Mouse (Mus musculus) Muller cell, postnatal 12 days (primary cell): ENCODE data around the gene Cdh3.

Experiments
- DNase-seq: peaks from one replicate; pipeline ENCODE4 v3.0.0-alpha.2; 2015; ENCODE audit errors: inconsistent ontology term

The Cdh3 gene

DNA sequence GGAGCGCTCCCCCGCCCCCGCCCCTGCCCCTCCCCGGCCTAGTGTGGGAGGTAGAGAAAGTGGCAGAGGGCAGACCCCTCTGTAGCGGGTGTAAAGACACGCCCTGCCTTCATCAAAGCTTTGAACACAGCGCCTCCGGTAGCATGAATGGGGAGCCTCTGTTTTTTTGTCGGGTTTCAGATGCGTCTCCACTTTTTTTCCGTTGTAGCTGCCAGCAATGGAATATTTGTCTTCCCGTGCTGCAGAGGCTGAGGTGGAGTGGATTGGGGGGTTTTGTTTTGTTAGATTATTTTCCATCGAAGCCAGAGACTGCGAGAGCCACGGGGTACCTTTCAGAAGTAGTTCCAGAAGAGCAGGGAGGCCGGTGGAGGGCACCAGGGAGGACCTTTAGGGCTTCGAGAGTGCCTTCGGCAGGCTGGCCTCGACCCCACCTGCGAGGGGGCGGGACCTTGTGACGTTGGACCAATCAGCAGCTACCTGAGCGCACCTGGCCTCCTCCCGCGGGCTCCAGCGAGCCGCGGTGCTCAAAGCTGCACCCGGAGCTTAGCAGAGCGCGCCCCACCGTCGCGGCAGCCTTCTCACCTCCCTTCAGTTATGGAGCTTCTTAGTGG lies at the start of gene Cdh3:
Gene Cdh3 (plus strand): TSS at position 527 of the 611 bp plus-strand sequence.
- peak; percentile 15 for DNase-seq

DNA sequence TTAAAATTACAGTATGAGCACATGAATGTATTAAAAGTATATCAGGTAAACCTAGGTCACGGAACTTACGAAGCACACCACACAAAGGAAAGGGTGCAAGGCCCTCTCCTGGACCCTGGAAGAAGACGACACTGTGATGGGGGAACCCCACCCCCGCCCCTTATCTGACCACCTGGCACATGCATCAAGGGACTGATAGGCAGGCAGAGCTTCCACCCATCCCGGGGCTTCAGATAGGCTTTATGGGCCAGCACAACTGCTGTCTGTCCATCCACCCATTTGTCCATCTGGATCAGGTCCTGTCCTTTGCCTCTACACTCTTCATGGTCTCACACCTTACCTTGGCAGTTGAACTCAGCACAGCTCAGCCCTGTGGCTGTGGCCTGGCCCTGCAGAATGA lies 48.6 kb upstream of the Cdh3 start:
- DNase-seq: no peak

DNA sequence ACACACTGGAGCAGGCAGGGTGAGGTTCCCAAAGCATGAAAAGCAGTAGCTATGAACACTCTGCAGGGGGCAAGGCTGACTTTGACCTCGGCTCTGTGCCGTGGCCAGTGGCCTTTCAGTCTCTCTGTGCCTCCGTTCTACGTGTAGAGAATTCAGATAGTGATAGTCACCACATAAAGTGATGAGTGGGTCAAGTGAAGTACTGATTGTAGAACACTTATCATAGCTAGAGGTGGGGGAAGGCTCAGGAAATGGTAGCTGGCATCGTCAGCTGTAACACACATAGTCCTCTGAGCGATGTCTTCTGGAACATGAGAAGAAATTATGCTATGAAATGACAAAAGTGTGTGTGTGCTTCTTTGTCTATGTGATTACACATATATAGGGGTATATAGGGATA lies 46.9 kb upstream of the Cdh3 start:
- DNase-seq: no peak

DNA sequence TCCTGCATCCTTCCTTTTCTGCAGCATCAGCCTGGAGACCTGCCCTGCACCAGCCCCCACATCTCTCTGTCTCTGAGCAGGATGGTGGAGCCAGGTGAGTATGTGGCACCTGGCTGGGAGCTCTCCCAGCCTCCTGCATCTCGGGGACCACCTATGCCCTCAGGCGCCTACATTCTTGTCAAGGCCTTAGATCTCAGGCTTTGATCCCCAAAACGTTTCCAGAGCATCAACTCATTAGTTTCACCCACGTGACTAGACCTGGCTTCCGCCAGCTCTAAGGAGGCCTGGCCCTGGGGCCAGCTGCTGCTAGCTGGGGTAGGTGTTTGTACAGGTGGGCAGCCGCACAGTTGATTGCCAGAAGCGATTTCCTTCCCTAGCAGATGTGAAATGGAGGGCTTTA lies 41.2 kb upstream of the Cdh3 start:
- no peak for DNase-seq

DNA sequence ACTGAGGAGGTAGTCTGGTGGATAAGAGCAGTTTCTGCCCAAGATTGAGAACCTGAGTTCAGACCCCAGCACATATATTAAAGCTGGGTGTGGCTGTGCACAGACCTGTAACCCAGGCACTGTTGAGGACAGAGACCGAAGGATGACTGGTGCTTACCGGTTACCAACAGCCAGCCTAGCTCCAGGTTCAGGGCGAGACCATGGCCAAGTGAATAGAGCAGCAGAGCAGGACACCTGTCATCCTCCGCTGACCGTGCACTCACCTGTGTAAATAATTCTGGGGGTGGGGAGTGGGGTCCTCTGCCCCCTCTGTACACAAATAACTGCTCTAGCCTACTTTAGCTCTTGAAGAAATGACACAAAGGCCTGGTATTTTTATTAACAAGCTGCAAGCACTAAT lies 36.7 kb upstream of the Cdh3 start:
- DNase-seq: no peak

DNA sequence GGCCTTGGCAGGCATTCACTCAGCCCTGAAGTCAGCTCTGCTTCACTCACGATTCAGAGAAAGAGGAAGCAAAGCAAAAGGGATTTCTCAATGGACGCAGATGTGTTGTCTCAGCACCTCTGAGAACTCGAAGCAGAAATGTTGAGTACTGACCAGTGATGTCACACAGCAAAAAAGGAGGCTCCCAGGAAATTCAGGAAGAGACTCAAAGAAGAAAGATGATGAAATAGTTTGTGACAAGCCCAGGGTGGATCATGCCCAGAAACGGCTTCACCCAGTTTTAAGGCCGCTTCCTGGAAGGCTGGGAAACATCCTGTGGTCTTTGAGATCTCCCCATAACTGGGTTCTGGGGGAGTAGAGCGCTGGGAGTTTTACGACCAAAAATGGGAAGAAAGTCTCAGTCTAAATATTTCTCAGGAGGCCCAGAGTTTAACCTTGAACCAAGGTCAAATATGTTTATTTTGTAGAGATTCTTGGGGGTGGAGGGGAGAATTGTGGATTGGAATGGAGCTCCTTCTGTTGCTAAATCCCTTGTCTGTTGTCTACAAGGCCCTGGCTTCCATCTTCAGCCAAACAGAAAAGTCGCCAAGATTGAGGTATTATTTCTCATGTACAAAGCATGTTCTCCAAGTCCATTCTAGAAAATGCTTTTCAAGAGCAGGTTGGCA lies 10.5 kb upstream of the Cdh3 start, which contains the start of gene 6030452D12Rik:
Gene 6030452D12Rik (plus strand): TSS at position 505 of the 668 bp plus-strand sequence.
- DNase-seq: no peak

DNA sequence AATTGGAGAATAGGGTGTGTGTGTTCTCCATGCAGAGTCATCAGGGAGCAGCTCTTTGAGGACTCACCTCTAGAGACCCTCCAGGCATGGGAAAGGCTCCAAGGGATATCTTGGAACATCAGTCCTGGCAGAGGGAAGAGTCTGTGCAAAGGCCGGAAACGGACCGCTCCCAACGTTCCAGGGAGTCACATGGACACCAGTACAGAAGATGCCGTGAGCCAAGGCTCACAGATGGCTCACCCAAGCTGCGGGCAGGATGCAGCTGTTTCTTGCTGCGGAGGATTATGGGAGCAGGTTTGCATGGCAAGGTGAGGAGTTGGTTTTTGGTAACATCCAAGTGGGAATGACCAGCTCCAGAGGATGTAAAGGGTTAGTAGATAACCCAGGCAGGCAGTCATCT lies 6.5 kb upstream of the Cdh3 start:
- DNase-seq: no peak

DNA sequence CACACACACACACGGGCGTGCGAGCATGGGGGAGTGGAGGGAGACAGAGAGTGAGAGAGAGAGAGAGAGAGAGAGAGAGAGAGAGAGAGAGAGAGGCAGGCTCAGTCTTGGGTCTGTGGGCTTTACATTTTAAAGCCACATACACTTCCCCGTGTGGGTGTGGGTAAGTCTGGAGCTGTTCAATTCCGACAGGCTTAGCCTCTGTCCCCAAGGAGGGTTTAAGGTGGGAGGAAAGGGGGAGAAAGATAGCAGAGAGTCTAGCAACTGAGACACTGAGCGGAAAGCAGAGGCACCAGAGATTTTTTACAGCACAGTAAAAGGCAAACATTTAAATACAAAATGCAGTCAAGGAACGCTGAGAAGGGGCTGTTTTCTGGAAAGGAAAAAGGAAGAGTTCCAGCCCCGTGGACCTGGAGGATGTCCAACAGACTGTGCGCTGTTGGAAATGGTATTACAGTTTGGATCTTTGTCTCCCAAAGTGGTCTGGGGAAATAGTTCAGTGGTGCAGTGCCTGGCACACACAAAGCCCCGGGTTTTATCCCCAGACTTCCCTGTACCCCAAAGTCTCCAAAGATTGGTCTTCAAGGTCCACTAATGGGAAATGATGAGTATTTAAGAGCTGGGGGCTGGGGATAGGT lies 5.2 kb upstream of the Cdh3 start:
- no peak for DNase-seq

DNA sequence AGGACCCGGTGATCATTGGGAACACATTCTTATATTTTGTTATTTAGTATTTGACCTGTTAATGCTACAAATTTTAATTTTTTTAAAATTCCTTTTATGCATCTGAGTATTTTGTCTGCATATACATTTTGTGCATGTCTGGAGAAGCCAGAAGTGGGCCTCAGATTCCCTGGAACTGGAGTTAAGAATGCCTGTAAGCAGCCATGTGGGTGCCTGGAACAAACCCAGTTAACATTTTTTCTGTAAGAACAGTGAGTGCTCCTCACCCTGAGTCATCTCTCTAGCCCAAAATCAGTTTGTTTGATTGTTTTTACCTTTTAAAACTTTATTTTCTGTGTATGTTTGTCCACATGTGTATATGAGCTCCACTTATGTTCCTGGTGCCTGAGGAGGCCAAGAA lies 4.6 kb upstream of the Cdh3 start:
- DNase-seq: no peak

DNA sequence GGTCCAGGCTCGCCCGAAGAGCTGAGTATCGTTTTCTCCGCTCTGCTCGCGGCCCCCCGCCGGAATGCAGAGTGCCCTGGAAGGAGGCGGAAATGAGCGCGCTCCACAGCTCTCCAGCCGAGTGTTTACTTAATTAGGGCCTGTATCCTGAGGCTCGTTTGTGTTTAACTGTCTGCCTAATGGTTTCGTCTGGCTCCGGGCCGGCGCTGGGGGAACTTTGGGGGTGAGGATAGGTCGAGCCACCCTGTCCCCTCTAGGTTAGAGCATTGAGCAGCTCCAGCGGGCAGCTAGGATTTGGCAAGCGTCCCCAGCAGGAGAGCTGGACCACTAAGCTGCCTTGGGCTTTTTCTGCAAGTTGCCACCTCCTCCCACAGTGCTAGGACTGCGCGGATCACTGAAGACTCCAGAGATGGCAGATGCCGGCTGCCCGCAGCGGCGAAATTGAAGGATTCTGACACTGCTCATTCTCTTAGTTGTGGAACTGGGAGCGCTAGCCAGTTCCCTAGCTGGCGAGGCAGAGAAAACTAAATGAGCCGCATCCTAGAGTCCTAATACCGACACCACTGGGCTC lies 2.8 kb upstream of the Cdh3 start:
- peak; percentile 89 for DNase-seq

DNA sequence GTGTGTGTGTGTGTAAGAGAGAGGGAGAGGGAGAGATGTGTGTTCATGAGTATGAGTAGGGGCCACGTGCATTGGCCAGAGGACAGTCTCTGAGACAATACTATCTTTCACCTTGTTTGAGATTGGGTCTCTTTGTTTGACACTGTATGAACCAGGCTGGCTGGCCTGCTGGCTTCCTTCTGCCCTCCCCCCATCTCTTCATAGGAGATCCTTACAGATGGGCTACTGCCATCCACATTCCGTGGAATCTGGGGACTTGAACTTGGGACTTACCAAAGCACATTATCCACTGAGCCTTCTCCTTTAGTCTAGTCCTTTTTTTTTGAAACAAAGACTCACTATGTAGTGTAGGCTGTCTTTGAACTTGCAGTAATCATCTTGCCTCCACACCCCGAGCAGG lies 2.2 kb upstream of the Cdh3 start:
- no peak for DNase-seq

DNA sequence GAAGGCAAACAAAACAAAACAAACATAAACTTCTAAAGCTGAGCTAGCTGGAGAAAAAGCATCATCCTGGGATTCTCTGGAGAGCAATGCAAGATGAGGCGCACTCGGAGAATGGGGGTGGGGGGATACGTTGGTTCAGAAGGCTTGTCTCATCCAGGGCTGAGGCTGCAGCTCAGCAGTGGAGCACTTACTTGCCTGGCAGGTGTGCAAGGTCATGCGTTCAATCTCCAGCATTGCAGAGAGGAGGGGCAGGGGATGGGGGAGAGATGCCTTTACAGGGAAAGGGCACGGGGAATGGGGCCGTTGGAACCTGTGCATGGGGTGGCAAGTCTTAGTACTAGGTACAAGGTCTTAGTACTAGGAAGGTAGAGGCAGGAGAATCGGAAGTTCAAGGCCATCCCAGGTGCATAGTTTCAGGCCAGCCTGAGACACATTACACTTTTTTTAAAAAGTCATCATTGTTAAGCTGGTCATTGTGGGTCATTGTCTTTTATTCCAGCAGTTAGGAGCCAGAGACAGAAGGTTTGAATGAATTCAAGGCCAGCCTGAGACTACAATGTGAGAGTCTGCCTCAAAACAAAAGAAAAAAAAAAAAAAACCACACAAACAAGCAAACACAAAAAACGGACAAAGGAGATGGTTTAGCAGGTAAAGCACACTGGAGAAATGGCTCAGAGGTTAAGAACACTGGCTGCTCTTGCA lies 1.5 kb upstream of the Cdh3 start:
- no peak for DNase-seq

DNA sequence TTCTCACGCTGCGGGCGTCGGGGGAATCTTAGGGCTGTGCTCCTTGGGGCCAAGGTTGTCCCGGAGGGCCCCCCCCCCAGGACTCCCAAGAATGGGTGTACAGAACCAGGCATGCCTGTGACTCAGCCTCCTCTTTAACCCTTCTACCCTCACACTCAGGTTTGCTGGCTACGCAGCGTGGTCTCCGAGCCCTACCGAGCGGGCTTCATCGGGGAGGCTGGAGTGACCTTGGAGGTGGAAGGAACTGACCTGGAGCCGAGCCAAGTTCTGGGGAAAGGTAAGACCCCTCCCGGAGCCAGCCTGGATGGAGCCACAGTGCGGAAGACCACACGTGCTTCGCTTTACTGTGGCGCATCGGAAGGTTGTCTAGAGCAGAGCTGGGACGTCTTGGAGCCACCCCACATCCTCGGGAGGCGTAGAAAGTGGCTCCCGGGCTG lies 392 bp downstream of the Cdh3 start:
- no peak for DNase-seq

DNA sequence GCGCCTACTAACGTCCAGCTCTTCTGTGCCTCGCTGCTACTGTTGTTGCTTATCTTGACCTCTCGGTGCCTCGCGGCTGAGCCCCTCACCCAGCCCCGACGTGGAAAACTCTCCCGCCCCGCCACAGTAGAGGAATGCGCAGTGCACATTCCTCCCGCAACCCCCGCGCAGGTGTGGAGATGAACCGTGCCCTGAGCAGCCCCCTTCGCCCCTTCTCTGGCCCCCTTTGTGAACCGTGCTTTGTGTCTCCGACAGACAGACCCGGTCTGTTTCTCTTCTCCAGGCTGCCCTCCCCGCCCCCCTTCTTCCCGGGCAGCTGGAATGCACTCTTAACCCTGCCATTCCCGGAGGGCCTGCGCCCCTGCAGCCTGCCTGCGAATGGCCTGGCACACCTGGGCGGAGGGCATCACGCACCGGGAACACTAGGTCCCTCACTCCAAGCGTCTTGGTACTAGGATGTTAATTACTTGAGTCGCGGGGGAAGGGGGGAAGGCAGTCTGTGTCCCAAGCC lies 895 bp downstream of the Cdh3 start:
- DNase-seq: no peak

DNA sequence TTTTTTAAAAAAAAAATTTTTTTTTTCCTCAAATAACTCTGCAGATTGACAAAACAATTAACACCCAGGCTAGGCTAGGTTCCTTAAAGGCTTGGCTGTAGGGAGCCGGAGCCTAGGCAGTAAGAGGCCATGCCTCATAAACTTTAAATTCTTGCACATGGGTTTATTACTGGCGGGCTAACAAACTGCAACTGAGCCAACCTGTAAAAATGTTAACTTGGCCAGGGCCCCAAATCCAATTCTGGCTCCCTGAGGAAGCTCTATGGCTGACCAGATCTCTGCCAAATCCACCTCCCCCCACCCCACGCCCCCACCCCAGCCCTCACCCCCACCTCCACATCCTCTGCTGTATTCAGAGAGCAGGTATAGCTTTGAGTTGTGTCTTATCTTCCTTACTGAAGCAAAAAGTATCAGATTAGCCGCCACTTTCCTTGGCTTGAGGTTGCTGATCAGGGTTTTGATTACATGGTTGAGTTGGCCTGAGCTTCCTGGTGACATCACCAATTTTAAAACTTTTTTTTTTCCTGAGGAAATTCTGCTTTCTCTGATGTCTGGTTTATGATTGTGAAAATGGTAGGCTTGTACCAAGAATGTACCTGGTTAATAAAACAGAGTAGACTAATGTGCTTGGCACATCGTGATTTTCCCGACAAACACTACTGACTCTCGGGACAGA lies 1.9 kb downstream of the Cdh3 start:
- no peak for DNase-seq

DNA sequence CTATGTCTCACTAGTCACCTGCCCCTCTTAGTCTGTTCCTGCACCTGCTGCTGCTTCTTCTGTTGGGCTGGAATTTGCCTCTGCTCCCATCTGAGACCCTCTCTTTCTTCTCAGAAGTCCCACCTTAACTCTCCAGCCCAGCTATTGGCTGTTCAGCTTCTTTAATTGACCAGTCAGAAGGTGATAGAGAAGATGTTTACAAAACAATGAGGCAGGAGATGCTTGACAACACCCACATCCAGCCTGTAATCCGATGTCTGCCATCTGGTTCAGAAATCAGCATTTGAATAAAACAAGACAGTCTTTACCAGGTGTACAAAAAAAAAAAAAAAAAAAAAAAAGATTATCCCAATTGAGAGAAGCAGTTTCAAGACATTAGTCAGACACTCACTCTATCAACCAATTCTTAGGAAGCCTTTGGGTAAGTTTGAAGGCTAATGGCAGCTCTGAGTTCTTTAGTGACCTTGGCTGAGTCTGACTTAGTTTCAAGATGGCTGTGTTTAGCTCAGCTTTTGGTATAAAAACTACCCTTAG lies 5.3 kb downstream of the Cdh3 start:
- no peak for DNase-seq

DNA sequence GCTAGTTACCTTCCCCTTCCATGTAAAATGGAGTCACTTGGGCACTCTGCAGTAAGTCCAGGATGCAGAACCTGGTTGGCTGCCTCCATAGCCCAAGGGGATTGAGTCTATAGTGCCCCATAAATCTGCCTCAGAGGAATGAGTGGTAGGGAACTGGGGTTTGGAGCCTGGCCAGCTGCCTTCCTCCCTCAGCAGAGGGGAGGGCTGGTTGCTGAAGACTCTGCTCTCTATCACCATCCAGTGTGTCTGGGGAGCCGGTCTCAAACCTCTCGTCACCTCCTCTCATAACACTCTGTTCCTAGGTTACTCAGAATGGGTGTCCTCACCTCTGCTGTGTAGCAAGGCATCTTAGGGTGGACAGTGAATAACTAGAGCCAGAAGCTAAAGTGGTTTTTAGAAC lies 5.9 kb downstream of the Cdh3 start:
- DNase-seq: no peak

DNA sequence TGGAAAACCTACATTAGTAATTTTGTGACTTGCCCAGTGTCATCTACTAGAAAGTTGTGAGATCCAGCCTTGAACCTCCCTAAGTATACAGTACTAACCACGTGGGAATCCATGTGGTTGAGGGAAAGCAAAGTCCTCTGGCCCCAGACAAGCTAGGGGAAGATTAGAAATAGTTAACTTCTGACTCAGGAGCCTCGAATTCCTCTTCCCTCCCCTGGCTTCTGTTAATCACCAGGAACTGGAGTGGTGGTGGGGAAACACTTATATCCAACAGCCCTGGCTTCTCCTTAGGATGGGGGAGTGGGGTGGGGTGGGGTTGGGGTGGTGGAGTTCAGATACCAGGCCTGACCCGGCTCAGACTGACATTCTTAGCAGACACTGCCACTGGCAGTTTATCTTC lies 8.1 kb downstream of the Cdh3 start:
- peak; percentile 56 for DNase-seq

DNA sequence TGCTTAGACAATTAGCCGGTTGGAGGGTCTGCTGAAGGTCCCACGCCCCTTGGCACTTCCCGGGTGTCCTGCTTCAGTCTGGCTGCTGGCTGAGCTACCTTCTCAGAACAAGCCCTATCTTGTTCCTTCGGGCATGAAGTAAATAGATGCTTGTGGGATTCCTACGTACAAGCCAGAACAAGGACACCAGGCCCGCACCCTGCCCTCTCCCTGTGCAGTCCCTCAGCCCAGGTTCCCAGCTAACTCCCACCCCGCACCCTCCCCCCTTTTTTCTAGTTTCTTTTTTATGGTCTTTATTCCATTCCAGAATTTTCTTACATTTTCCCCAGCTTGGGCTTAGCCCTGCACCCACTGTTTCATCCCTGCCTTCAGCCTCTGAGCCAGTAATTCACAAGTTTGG lies 9.9 kb downstream of the Cdh3 start:
- DNase-seq: no peak

DNA sequence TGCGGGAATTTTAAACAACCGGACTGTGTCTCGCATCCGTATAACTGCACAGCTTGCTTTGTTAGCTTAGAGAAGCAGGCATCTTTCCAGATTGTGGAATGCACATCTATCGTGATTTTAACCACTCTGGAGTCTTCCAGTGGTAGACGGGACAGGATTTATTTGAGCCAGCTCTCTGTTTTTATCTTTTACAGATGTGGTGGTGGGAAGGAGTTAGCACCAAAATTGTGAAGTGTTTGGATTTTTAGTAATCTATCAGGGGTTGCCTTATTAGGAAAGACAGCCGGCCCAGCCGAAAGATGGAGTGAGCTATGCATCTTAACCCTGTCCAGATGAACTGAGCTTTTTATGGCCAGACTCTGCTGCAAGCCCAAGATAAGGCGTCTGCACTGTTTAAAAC lies 11.2 kb downstream of the Cdh3 start:
- DNase-seq: no peak

DNA sequence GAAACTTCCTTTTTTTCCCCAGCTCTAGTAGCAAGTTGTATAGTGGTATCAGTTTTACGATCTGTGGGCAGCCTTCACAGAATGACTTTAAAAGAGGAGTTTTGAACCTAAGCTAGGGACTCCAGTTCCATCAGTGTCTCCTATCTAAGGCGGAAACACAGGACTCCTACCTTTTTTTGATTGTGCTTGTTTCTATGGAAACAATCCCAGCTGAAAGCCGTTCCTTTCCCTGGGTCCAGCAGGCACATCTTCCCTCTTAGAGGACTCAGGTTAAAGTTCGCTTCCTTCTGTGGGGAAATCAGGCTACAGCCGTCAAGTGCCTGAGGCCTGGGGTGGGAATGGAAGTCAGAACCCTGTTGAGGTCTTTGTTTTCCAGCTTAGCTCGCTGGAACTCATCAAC lies 16.0 kb downstream of the Cdh3 start:
- no peak for DNase-seq
